Mouse (Mus musculus): ENCODE measurements around the gene Abhd12b. TPM values are rescaled to one million over a fixed set of nuclear protein-coding genes. Genes with fewer than 3 reads are reported as not detected.

Gene Abhd12b
- polyA plus RNA-seq (2017; shearing (Covaris generic)) = 2.5 TPM

DNA sequence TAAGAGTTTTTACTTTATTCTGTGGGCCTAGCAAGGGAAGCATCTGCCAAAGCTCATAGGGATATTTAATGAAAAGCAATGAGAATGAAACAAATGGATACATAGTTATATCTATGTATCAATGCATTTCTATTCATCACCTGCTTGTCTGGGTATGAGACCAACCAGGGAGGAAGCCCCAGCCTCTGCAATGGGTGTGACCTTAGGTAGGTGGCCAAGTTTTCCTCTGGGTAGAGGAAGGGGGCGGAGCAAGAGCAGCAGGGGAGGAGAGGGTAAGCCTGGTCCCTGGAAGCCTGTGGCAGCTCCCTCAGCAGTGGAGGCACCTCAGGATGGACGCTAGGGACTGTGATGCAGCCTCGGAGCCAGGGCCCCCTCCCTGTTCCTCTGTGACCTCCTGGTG is at the start of gene Abhd12b:
TSS of gene Abhd12b (plus strand) at position 301 of the 400 bp plus-strand sequence.

DNA sequence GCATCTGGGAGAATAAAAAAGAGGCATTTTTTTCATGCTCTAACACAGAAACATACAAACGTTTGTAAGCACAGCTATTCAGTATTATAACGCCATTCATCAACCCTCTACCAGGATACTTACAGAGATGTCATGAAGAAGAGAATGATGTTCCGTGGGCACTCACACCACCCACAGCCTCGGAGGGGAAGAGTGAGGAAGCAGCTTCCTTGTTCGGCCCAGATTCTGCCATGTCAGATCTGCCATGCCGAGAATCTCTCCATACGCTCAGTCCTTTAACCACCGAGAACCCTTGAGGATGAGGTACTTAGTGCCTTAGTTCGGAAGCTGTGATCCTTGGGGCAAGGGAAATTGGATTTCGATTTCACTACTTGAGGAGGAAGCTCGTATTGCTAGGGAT is 40.6 kb upstream of the Abhd12b start, which contains the start of gene Nin:
TSS of gene Nin (minus strand) at position 367 of the 400 bp plus-strand sequence.

DNA sequence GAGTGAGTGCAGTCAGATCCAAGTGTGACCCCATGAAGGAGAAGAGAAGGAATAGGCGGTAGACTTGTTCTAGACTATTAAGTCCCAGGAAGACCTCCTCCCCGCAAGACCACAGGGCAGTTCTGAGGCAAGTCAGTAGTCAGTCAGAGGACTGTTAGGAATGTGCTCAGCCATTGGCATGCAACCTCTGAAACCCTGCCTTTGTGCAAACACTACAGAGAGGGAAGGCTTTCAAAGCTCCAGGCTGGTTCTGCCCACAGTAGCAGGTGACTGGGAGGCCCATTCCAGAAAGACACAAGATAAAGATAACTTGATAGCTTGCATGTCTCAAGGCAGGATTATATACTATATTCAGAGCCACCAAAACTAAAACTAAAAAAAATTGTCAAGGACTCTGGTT is 77.4 kb downstream of the Abhd12b start, which contains the start of gene Pygl:
TSS of gene Pygl (minus strand) at position 195 of the 400 bp plus-strand sequence.

Other genes with a start within 250 kb of the Abhd12b start
- 0.81 TPM for gene Sav1, start 167.1 kb upstream of the Abhd12b start, polyA plus RNA-seq (2017; shearing (Covaris generic))
- gene Nin, start 40.4 kb upstream of the Abhd12b start, polyA plus RNA-seq (2017; shearing (Covaris generic)) = 20.1 TPM
- 0.76 TPM for gene Pygl, start 77.3 kb downstream of the Abhd12b start, polyA plus RNA-seq (2017; shearing (Covaris generic))
- gene Trim9, start 193.5 kb downstream of the Abhd12b start, polyA plus RNA-seq (2017; shearing (Covaris generic)) = not detected

Data from activated CD4-positive, CD25-positive, alpha-beta regulatory T cell, adult 9 weeks (primary cell).